Comparison of ENCODE assay signal across 8 mouse cellular contexts in genomic region chr10:22149073-22149690, GRCm38 (mm10). TPM values are rescaled to one million over a fixed set of nuclear protein-coding genes. Genes with fewer than 3 reads are reported as not detected.
DNase-seq lines count a peak whose midpoint lies in the region; ATAC-seq lines count a peak whose summit lies in the region.

Gene E030030I06Rik (minus strand): TSS chr10:22149270.

- peaks cover 12% of the 10 kb centered on the region for H3K4me1 ChIP-seq in heart, embryonic 10.5 days

- H3K9me3 ChIP-seq in heart, embryonic 10.5 days, result no peaks in the 10 kb centered on the region

- H3K27me3 ChIP-seq in heart, embryonic 10.5 days (ENCODE audit: insufficient read depth, poor library complexity, severe bottlenecking), result peaks cover 37% of the 10 kb centered on the region

- DNase-seq in cerebellum, postnatal 36 days, result peak; percentile 9 to 19
- DNase-seq in urinary bladder, postnatal 25 days (ENCODE audit: low spot score), result peak; percentile 40
- no peak for DNase-seq in urinary bladder, postnatal 10 days (ENCODE audit: low spot score)
- no peak for DNase-seq in heart, embryonic 10.5 days (ENCODE audit: low spot score)
- peak; percentile 31 for DNase-seq in kidney, postnatal 10 days
- DNase-seq in naive thymus-derived CD4-positive, alpha-beta T cell, adult 2 months (ENCODE audit: low read depth), result peak; percentile 61
- DNase-seq in left cerebral cortex, postnatal 10 days (ENCODE audit: extremely low spot score in 1 of 2, low spot score in 2 of 2), result no peak

- WGBS in heart, embryonic 10.5 days, result under 1% methylated on average over 32 of the region's 37 CpGs

- peaks cover 4% of the 10 kb centered on the region; the same call in 1 of the 2 replicates for H3K36me3 ChIP-seq in heart, embryonic 10.5 days

- peak within 1 kb of the TSS; percentile 93 for H3K27ac ChIP-seq in heart, embryonic 10.5 days

- peak within 1 kb of the TSS; percentile 77 for H3K4me3 ChIP-seq in heart, embryonic 10.5 days

- intact Hi-C loops in left cerebral cortex, postnatal 10 days (cut with DNase I), result loop anchor here (10.0 kb wide), 2 partner anchors 114 to 764 kb away; no protein-coding TSS in a partner anchor

- ATAC-seq in cerebellum, adult (ENCODE audit: insufficient number of reproducible peaks, low FRiP score, low TSS enrichment), result no peak

RNA-seq across cellular contexts. Expression of gene E030030I06Rik, which starts in this region (rescaled TPM):
- 18.6 and 22.0 TPM in 2 replicates for polyA plus RNA-seq in heart, embryonic 10.5 days (2016; fragmentation: Nextera tagmentation; extraction: Ambion mirVana)
- total RNA-seq in left cerebral cortex, postnatal 10 days (2021), result 1 to 10 TPM in 1 of 2 experiments, under 1 TPM in 1; 0.99 to 1.4 TPM

Comparison
In these comparisons a context has a peak if more than half of its experiments do, and no peak if none do; other contexts are left out.
1. DNase-seq: peak in cerebellum, postnatal 36 days (2 of 2), urinary bladder, postnatal 25 days (single experiment), kidney, postnatal 10 days (single experiment) and naive thymus-derived CD4-positive, alpha-beta T cell, adult 2 months (single experiment); none in urinary bladder, postnatal 10 days (single experiment), heart, embryonic 10.5 days (single experiment) and left cerebral cortex, postnatal 10 days (0 of 2).